Mouse (Mus musculus) heart, adult 2 months (tissue): ENCODE measurements at regions not wholly inside any gene's neighbourhood (a gene's known extent, or its start where the extent isn't known, plus 50 kb on each side); places are given as distances from the start of the nearest gene placed in this dataset.

Experiments used
- DNase-seq, 2 experiments: peaks; one replicate each; pipeline ENCODE4 v3.0.0; 2021
- H3K27ac ChIP-seq: fragments of 200-600 bp; 2 replicates; pipeline ENCODE4 v1.8.1; 2022
- H3K27me3 ChIP-seq: fragments of 200-500 bp; 2 replicates; pipeline ENCODE4 v1.6.1; 2012; ENCODE audit warnings: mild to moderate bottlenecking, low read length, inconsistent platforms, mixed read lengths; ENCODE audit not compliant: control insufficient read depth, insufficient read depth
- H3K36me3 ChIP-seq: fragments of 200-500 bp; 2 replicates; pipeline ENCODE4 v1.6.1; 2012; ENCODE audit warnings: low read length, inconsistent platforms; ENCODE audit not compliant: control insufficient read depth, insufficient read depth
- H3K4me1 ChIP-seq: fragments of 200-500 bp; 2 replicates; pipeline ENCODE4 v1.6.1; 2011; ENCODE audit warnings: low read length; ENCODE audit not compliant: control insufficient read depth, insufficient read depth
- H3K4me3 ChIP-seq: fragments of 200-600 bp; 2 replicates; pipeline ENCODE4 v1.8.1; 2022
- H3K79me2 ChIP-seq: fragments of 200-500 bp; replicated peaks from 2 replicates; pipeline ENCODE4 v1.6.1; 2012; ENCODE audit warnings: mild to moderate bottlenecking, inconsistent platforms, low read length, moderate library complexity, mixed read lengths; ENCODE audit not compliant: control insufficient read depth, insufficient read depth
- H3K9ac ChIP-seq: fragments of 200-500 bp; 2 replicates; pipeline ENCODE4 v1.6.1; 2012; ENCODE audit warnings: low read depth, mild to moderate bottlenecking, control low read depth, inconsistent platforms, low read length, mixed read lengths
- CTCF ChIP-seq: fragments of 200-600 bp; IDR thresholded peaks from 2 replicates; pipeline ENCODE4 v1.8.1; 2022; ENCODE audit warnings: antibody characterized with exemption, mild to moderate bottlenecking, moderate library complexity
- EP300 ChIP-seq: fragments of 200-500 bp; IDR thresholded peaks from 2 replicates; pipeline ENCODE4 v1.6.1; 2011; ENCODE audit warnings: low read depth, low read length, control low read depth; ENCODE audit not compliant: insufficient read depth
- POLR2A ChIP-seq: fragments of 200-500 bp; IDR thresholded peaks from 2 replicates; pipeline ENCODE4 v1.6.1; 2011; ENCODE audit warnings: mild to moderate bottlenecking, low read depth, low read length, control low read depth; ENCODE audit not compliant: insufficient read depth
- WGBS: fragments of 180-500 bp; shearing (Covaris S2); methylation state at CpG from one replicate; pipeline ENCODE4 v1.1.7; 2018; 5-methylcytosine and 5-hydroxymethylcytosine counted together
- intact Hi-C: fragments of 180-260 bp; cut with DNase I; formaldehyde crosslinking; loops from one replicate; pipeline ENCODE4 v1.15.1; 2025

GRCm38 (mm10) chr3:33498645-33499044 lies 301.0 kb upstream of the Ttc14 start:
- H3K4me3 ChIP-seq, result no peak overlapping the region
- WGBS, result 45% methylated on average over 1 of the region's 1 CpGs
- no peak overlapping the region for H3K9ac ChIP-seq
- no peak for DNase-seq
- TF ChIP-seq CTCF (no peak), POLR2A (no peak), EP300 (no peak)
- H3K27ac ChIP-seq, result no peak overlapping the region
- intact Hi-C loops, result no loop called here
- no peaks in the 10 kb centered on the region for H3K27me3 ChIP-seq
- no peaks in the 10 kb centered on the region for H3K4me1 ChIP-seq
- H3K36me3 ChIP-seq, result no peaks in the 10 kb centered on the region
- H3K79me2 ChIP-seq, result no peaks in the 10 kb centered on the region

DNA sequence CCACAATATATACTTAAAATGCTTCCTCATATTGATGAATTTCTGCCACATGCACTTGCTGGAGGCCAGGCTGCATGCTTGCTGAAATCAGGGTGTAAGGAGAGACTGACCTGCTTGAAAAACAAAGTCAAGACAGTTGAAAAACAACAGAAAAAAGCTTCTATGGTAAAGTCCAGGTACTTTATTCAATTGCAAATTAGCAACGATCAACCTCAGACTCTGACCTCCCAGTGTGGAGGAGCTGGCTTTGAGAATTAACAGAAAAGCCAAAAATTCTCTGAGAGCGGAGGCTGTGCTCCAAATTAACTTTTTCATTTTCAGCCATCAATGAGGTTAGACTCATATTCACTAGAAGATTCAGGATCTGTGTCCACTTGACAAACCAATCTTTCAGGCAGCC lies 291.4 kb upstream of the Ttc14 start:
- no peak overlapping the region for H3K4me3 ChIP-seq
- TF ChIP-seq EP300 (no peak), CTCF (no peak), POLR2A (no peak)
- DNase-seq, result no peak
- intact Hi-C loops, result no loop called here
- H3K27me3 ChIP-seq, result no peaks in the 10 kb centered on the region
- no peaks in the 10 kb centered on the region for H3K79me2 ChIP-seq
- WGBS, result 70% methylated on average over 2 of the region's 2 CpGs
- no peak overlapping the region for H3K9ac ChIP-seq
- H3K27ac ChIP-seq, result no peak overlapping the region
- H3K36me3 ChIP-seq, result no peaks in the 10 kb centered on the region
- no peaks in the 10 kb centered on the region for H3K4me1 ChIP-seq

DNA sequence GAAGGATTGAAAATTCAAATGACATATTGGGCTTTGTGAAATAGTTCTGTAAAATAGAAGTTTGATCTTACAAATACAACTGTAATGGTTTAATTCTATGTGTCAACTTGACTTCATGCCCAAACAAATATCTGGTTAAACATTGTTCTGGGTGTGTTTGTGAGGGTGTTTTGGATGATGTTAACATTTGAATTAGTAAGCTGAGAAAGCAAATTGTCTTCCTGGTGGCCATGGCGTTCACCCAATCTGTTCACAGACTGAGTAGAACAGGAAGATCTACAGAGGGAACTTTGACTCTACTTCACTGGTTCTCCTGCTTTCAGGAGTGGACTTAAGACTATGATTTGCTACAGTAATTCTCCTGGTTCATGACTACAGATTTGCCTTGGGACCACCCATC lies 255.5 kb upstream of the Ttc14 start:
- 79% methylated on average over 1 of the region's 1 CpGs for WGBS
- Histone ChIP-seq H3K27ac (no peak overlapping the region), H3K4me3 (no peak overlapping the region), H3K9ac (no peak overlapping the region), H3K36me3 (no peaks in the 10 kb centered on the region), H3K27me3 (no peaks in the 10 kb centered on the region), H3K4me1 (no peaks in the 10 kb centered on the region), H3K79me2 (no peaks in the 10 kb centered on the region)
- intact Hi-C loops, result no loop called here
- TF ChIP-seq POLR2A (no peak), CTCF (no peak), EP300 (no peak)
- no peak for DNase-seq

GRCm38 (mm10) chr3:33562670-33563360 lies 236.8 kb upstream of the Ttc14 start:
- Histone ChIP-seq H3K36me3 (no peaks in the 10 kb centered on the region), H3K27me3 (no peaks in the 10 kb centered on the region), H3K4me1 (no peaks in the 10 kb centered on the region), H3K9ac (no peak overlapping the region), H3K79me2 (no peaks in the 10 kb centered on the region), H3K4me3 (no peak overlapping the region), H3K27ac (no peak overlapping the region)
- TF ChIP-seq CTCF (no peak), POLR2A (no peak), EP300 (no peak)
- intact Hi-C loops, result no loop called here
- 61% methylated on average over 4 of the region's 4 CpGs for WGBS
- no peak for DNase-seq

DNA sequence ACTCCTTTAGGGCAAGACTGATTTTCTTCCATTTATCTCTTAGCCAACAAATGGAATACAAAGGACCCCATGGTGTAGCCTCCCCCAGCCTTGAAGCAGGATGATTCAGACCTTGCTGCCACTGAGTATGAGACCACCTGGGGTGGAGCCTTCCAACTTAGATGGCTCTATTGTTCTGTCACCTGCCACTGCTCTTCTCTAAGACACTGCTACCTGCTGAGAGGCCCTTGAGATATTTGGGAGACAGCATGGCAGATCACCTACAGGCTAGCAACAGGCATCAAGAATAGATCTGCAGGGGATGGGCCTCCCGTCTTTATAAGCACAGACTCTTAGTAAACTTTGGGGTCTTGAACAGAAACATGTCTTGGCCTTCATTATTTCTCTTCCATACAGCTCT lies 219.0 kb upstream of the Ttc14 start:
- Histone ChIP-seq H3K4me3 (no peak overlapping the region), H3K79me2 (no peaks in the 10 kb centered on the region), H3K36me3 (no peaks in the 10 kb centered on the region), H3K9ac (no peak overlapping the region), H3K27me3 (no peaks in the 10 kb centered on the region), H3K4me1 (no peaks in the 10 kb centered on the region), H3K27ac (no peak overlapping the region)
- 48% methylated on average over 1 of the region's 1 CpGs for WGBS
- no peak for DNase-seq
- intact Hi-C loops, result no loop called here
- TF ChIP-seq POLR2A, result no peak
- TF ChIP-seq EP300, result no peak
- TF ChIP-seq CTCF, result no peak

- H3K36me3 ChIP-seq, result no peaks in the 10 kb centered on the region
- H3K27me3 ChIP-seq, result no peaks in the 10 kb centered on the region
- H3K79me2 ChIP-seq, result no peaks in the 10 kb centered on the region
- H3K4me1 ChIP-seq, result no peaks in the 10 kb centered on the region
- TF ChIP-seq CTCF, result no peak
- no peak for TF ChIP-seq EP300
- TF ChIP-seq POLR2A, result no peak
- H3K9ac ChIP-seq, result no peak overlapping the region
- H3K4me3 ChIP-seq, result no peak overlapping the region
- intact Hi-C loops, result no loop called here
- H3K27ac ChIP-seq, result no peak overlapping the region
- DNase-seq, result no peak
Observed at GRCm38 (mm10) chr3:33614206-33614605, 185.4 kb upstream of the Ttc14 start.
